Mouse (Mus musculus) cerebellum, adult 2 months (tissue): Measurements from ENCODE around the gene Myoz2.

Experiments
- CTCF ChIP-seq: fragments of 200-500 bp; IDR thresholded peaks from 2 replicates; pipeline ENCODE4 v1.5.1; 2011; ENCODE audit warnings: low read depth, mild to moderate bottlenecking, control low read depth, low read length, moderate library complexity, borderline replicate concordance; ENCODE audit not compliant: insufficient read depth
- POLR2A ChIP-seq: fragments of 200-500 bp; IDR thresholded peaks from 2 replicates; pipeline ENCODE4 v1.6.1; 2011; ENCODE audit warnings: low read length, control low read depth, borderline replicate concordance; ENCODE audit not compliant: insufficient read depth

DNA sequence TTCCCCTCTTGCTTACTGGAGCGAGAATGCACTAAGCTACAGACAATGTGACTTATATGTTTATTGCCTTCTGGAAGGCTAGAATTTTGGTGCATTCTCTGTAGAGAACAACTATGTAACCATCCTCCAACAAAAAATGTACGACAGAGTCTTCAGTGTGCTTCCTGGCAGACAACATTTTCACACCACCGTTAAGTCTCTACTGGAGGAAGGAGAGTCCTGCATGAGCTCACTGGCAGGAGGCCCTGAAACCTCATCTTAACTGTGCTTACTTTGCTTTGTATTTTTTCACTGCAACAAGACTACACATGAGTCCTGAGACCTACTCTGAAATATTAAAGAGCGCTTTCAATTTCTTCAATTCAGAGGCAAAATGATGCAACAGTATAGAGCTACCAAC lies 59.5 kb downstream of the Myoz2 start:
- TF ChIP-seq CTCF (no peak), POLR2A (no peak)
